Mouse (Mus musculus): Measurements from ENCODE around the gene Rbm34. TPM values are rescaled to one million over a fixed set of nuclear protein-coding genes. Genes with fewer than 3 reads are reported as not detected.

Gene Rbm34
- total and polyA plus RNA-seq, 3 experiments = 12.2 to 38.5 (median 19.3) TPM

DNA sequence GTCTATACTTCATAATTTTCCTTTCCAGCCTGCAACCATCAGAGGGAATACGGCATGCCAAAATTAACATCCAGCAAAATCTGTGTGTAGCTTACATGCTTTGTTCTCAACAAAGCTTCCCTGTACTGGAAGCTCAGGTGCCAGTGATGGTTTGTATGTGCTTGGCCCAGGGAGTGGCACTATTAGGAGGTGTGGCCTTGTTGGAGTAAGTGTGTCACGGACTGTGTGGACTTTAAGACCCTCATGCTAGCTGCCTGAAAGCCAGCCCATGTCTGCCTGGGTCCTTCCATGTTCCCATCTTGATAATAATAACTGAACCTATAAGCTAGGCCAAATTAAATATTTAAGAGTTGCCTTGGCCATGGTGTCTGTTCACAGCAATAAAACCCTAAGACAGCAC lies 35.5 kb downstream of the Rbm34 start:
- H3K27me3 ChIP-seq (ENCODE audit: insufficient read depth, low read length) = no peaks in the 10 kb centered on the region
- DNase-seq (ENCODE audit: low spot score) (no peak), ATAC-seq (ENCODE audit: extremely low read depth, insufficient number of reproducible peaks, low FRiP score, poor library complexity, severe bottlenecking) (no peak)
- H3K4me1 ChIP-seq (ENCODE audit: insufficient read depth, low read depth, low read length) = peaks cover 60% of the 10 kb centered on the region
- TF ChIP-seq CTCF (IDR thresholded peaks at IDR 0.05; ENCODE audit: low read depth, low read length) (no peak), POLR2AphosphoS5 (IDR thresholded peaks at IDR 0.05; ENCODE audit: insufficient replicate concordance, low read depth, low read length) (no peak), GATA1 (IDR thresholded peaks at IDR 0.05; ENCODE audit: borderline replicate concordance, low read length) (no peak), GATA2 (IDR thresholded peaks at IDR 0.05; ENCODE audit: borderline replicate concordance, low read depth, low read length) (no peak), TAL1 (conservative IDR thresholded peaks at IDR 0.05; ENCODE audit: low read depth, low read length) (no peak)
- H3K4me3 ChIP-seq (ENCODE audit: low read depth, low read length) = no peak overlapping the region
- H3K36me3 ChIP-seq (replicated peaks) = peaks cover 91% of the 10 kb centered on the region
- no peaks in the 10 kb centered on the region for H3K9me3 ChIP-seq (replicated peaks)

- Histone ChIP-seq H3K36me3 (replicated peaks) (peaks cover 94% of the 10 kb centered on the region), H3K27me3 (ENCODE audit: insufficient read depth, low read length) (no peaks in the 10 kb centered on the region), H3K4me1 (ENCODE audit: insufficient read depth, low read depth, low read length) (peaks cover 70% of the 10 kb centered on the region), H3K9me3 (replicated peaks) (no peaks in the 10 kb centered on the region), H3K4me3 (ENCODE audit: low read depth, low read length) (no peak overlapping the region; the same call in 1 of the 2 replicates)
- no peak for DNase-seq (ENCODE audit: low spot score)
- no peak for ATAC-seq (ENCODE audit: extremely low read depth, insufficient number of reproducible peaks, low FRiP score, poor library complexity, severe bottlenecking)
- TF ChIP-seq POLR2AphosphoS5 (IDR thresholded peaks at IDR 0.05; ENCODE audit: insufficient replicate concordance, low read depth, low read length) = peak; percentile 71; the same call in 1 of the 2 replicates
- TF ChIP-seq GATA2 (IDR thresholded peaks at IDR 0.05; ENCODE audit: borderline replicate concordance, low read depth, low read length) = no peak
- TF ChIP-seq GATA1 (IDR thresholded peaks at IDR 0.05; ENCODE audit: borderline replicate concordance, low read length) = no peak
These were observed 38.2 kb downstream of the Rbm34 start for GRCm38 (mm10) chr8:126932656-126933055.

DNA sequence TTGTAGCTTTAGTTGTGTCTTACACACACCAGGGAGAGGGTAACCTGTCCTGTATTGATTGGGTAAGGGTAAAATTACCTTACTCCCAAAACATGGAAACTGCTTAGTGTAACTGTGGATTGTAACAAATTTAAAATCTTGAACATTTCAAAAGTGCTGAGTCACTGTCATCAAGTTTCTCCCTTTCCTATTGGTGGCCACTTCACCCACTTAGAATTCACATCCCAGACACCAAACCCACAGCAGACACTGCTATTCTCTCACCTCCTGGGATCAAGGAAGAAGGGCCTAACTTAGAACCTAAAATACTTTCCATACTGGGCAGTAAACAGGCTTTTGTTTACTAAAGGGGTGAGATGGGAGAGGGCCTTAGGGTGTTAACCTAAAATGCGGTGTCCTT lies 38.6 kb downstream of the Rbm34 start:
- no peak for ATAC-seq (ENCODE audit: extremely low read depth, insufficient number of reproducible peaks, low FRiP score, poor library complexity, severe bottlenecking)
- H3K36me3 ChIP-seq (replicated peaks) = peaks cover 94% of the 10 kb centered on the region

DNA sequence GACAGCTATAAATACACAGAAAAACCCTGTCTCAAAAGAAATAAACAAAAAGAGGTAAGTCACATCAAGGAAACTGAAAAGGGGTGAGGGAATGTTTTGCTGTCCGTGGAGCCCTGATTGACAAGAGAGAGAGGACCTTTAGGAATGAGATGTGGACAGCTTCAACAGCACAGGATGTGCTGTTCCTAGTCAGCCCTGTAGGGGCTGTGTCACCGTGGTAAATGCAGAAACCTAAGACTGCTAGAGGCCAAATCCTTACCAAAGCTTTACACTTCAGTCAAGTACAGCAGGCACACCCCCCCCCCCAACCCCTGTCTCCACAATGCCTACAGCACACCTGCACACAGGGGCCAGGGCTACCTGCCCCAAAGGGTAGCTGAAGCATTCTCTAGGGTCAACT lies 39.2 kb downstream of the Rbm34 start:
- Histone ChIP-seq H3K9me3 (replicated peaks) (no peaks in the 10 kb centered on the region), H3K4me1 (ENCODE audit: insufficient read depth, low read depth, low read length) (peaks cover 68% of the 10 kb centered on the region), H3K4me3 (ENCODE audit: low read depth, low read length) (no peak overlapping the region), H3K36me3 (replicated peaks) (peaks cover 94% of the 10 kb centered on the region), H3K27me3 (ENCODE audit: insufficient read depth, low read length) (no peaks in the 10 kb centered on the region)
- TF ChIP-seq GATA1 (IDR thresholded peaks at IDR 0.05; ENCODE audit: borderline replicate concordance, low read length) (no peak), GATA2 (IDR thresholded peaks at IDR 0.05; ENCODE audit: borderline replicate concordance, low read depth, low read length) (no peak), TAL1 (conservative IDR thresholded peaks at IDR 0.05; ENCODE audit: low read depth, low read length) (no peak), POLR2AphosphoS5 (IDR thresholded peaks at IDR 0.05; ENCODE audit: insufficient replicate concordance, low read depth, low read length) (0 out of 2 replicates have a peak, but pooled peaks have one; percentile 21)
- DNase-seq (ENCODE audit: low spot score) (no peak), ATAC-seq (ENCODE audit: extremely low read depth, insufficient number of reproducible peaks, low FRiP score, poor library complexity, severe bottlenecking) (no peak)

More for the DNA sequence above, 38.6 kb downstream of the Rbm34 start:
- H3K9me3 ChIP-seq (replicated peaks) = no peaks in the 10 kb centered on the region
- peaks cover 70% of the 10 kb centered on the region for H3K4me1 ChIP-seq (ENCODE audit: insufficient read depth, low read depth, low read length)
- H3K4me3 ChIP-seq (ENCODE audit: low read depth, low read length) = no peak overlapping the region
- TF ChIP-seq GATA1 (IDR thresholded peaks at IDR 0.05; ENCODE audit: borderline replicate concordance, low read length) (no peak), CTCF (IDR thresholded peaks at IDR 0.05; ENCODE audit: low read depth, low read length) (no peak), POLR2AphosphoS5 (IDR thresholded peaks at IDR 0.05; ENCODE audit: insufficient replicate concordance, low read depth, low read length) (no peak), TAL1 (conservative IDR thresholded peaks at IDR 0.05; ENCODE audit: low read depth, low read length) (no peak), GATA2 (IDR thresholded peaks at IDR 0.05; ENCODE audit: borderline replicate concordance, low read depth, low read length) (no peak)
- no peaks in the 10 kb centered on the region for H3K27me3 ChIP-seq (ENCODE audit: insufficient read depth, low read length)
- DNase-seq (ENCODE audit: low spot score) = peak; percentile 34

GRCm38 (mm10) chr8:126929607-126930161 lies 41.2 kb downstream of the Rbm34 start:
- peak; percentile 91 for TF ChIP-seq CTCF (IDR thresholded peaks at IDR 0.05; ENCODE audit: low read depth, low read length)
- no peak for TF ChIP-seq GATA2 (IDR thresholded peaks at IDR 0.05; ENCODE audit: borderline replicate concordance, low read depth, low read length)
- Histone ChIP-seq H3K4me3 (ENCODE audit: low read depth, low read length) (no peak overlapping the region), H3K36me3 (replicated peaks) (peaks cover 95% of the 10 kb centered on the region), H3K27me3 (ENCODE audit: insufficient read depth, low read length) (no peaks in the 10 kb centered on the region), H3K9me3 (replicated peaks) (no peaks in the 10 kb centered on the region), H3K4me1 (ENCODE audit: insufficient read depth, low read depth, low read length) (peaks cover 54% of the 10 kb centered on the region)
- ATAC-seq (ENCODE audit: extremely low read depth, insufficient number of reproducible peaks, low FRiP score, poor library complexity, severe bottlenecking) (0 out of 2 replicates have a peak, but pooled peaks have one; percentile 40), DNase-seq (ENCODE audit: low spot score) (peak; percentile 54)

DNA sequence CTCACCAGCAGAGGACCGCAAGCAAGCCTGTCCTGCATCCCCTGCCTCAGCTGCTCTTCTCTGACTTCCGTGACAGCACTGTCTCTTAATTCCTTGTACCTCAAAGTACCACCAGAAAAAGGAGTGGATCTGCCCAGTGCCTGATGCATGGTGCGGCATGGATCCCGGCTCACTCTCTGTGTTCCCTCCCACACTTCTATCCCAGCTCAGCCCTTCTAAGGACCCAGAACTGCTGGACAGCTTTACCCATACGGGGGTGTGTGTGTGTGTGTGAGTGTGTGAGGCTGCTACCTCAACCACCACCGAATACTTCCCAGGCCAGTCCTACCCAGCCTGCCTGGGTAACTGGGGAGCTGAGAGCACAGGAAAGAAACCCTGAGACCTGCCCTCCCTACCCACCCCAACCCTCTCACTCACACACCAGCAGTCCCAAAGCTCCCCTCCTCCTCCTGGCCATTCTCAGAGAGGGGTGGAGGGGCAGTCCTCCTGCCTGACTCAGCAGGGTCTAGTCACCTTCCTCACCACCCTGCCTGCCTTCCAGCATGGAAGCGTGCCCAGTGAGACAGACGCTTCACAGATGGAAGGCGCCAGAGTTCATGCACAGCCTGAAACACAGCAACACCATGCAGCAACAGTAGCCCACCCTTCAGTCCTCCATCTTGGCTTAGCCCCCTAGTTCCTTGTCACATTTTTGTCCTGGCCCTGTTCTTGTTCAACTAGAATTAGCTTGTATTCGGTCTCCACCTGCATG lies 41.9 kb downstream of the Rbm34 start:
- ATAC-seq (ENCODE audit: extremely low read depth, insufficient number of reproducible peaks, low FRiP score, poor library complexity, severe bottlenecking) = no peak
- Histone ChIP-seq H3K4me1 (ENCODE audit: insufficient read depth, low read depth, low read length) (peaks cover 50% of the 10 kb centered on the region), H3K4me3 (ENCODE audit: low read depth, low read length) (no peak overlapping the region), H3K9me3 (replicated peaks) (no peaks in the 10 kb centered on the region), H3K36me3 (replicated peaks) (peaks cover 98% of the 10 kb centered on the region), H3K27me3 (ENCODE audit: insufficient read depth, low read length) (no peaks in the 10 kb centered on the region)
- TF ChIP-seq CTCF (IDR thresholded peaks at IDR 0.05; ENCODE audit: low read depth, low read length) (no peak), POLR2AphosphoS5 (IDR thresholded peaks at IDR 0.05; ENCODE audit: insufficient replicate concordance, low read depth, low read length) (peak; percentile 56; the same call in 1 of the 2 replicates)
- DNase-seq (ENCODE audit: low spot score) = no peak
